Mouse (Mus musculus) cerebellum, adult 2 months (tissue): ENCODE results near the gene Dock4. TPM values are rescaled to one million over a fixed set of nuclear protein-coding genes. Genes with fewer than 3 reads are reported as not detected.

Source experiments
- DNase-seq, 2 experiments: peaks; one replicate each; pipeline ENCODE4 v3.0.0; 2021
- H3K27ac ChIP-seq: fragments of 200-500 bp; 2 replicates; pipeline ENCODE4 v1.5.1; 2012; ENCODE audit warnings: low read length, control low read depth, inconsistent platforms; ENCODE audit not compliant: insufficient read depth
- H3K27me3 ChIP-seq: fragments of 200-500 bp; 2 replicates; pipeline ENCODE4 v1.6.1; 2012; ENCODE audit warnings: inconsistent platforms, mild to moderate bottlenecking, low read length, moderate library complexity; ENCODE audit not compliant: control insufficient read depth, insufficient read depth
- H3K4me1 ChIP-seq: fragments of 200-500 bp; 2 replicates; pipeline ENCODE4 v1.6.1; 2011; ENCODE audit warnings: low read length; ENCODE audit not compliant: control insufficient read depth, insufficient read depth
- H3K4me3 ChIP-seq: fragments of 200-500 bp; replicated peaks from 2 replicates; pipeline ENCODE3; 2011; ENCODE audit warnings: mild to moderate bottlenecking, low read depth, low read length, control low read depth; ENCODE audit not compliant: insufficient read depth
- CTCF ChIP-seq: fragments of 200-500 bp; IDR thresholded peaks from 2 replicates; pipeline ENCODE4 v1.5.1; 2011; ENCODE audit warnings: low read depth, mild to moderate bottlenecking, control low read depth, low read length, moderate library complexity, borderline replicate concordance; ENCODE audit not compliant: insufficient read depth
- POLR2A ChIP-seq: fragments of 200-500 bp; IDR thresholded peaks from 2 replicates; pipeline ENCODE4 v1.6.1; 2011; ENCODE audit warnings: low read length, control low read depth, borderline replicate concordance; ENCODE audit not compliant: insufficient read depth
- WGBS: fragments of 180-500 bp; shearing (Covaris S2); methylation state at CpG from one replicate; pipeline ENCODE4 v1.1.7; 2018; 5-methylcytosine and 5-hydroxymethylcytosine counted together
- polyA plus RNA-seq: library from polyadenylated mRNA; depleted of rRNA; stranded (reverse); fragments of >200 nt; gene quantifications from 2 replicates; pipeline ENCODE4 v1.2.3, GENCODE M21; 2012

Dock4 gene
- polyA plus RNA-seq, 1 experiment: 35.6 TPM

GRCm38 (mm10) chr12:40464282-40464681, 18.5 kb downstream of the Dock4 start:
- H3K27ac ChIP-seq: peak overlapping the region; percentile 78
- no peaks in the 10 kb centered on the region for H3K27me3 ChIP-seq
- TF ChIP-seq POLR2A (peak; percentile 32; the same call in 1 of the 2 replicates), CTCF (no peak)
- peak; percentile 89 to 97 for DNase-seq
- 8% methylated on average over 6 of the region's 6 CpGs for WGBS
- peaks cover 39% of the 10 kb centered on the region for H3K4me1 ChIP-seq
- peak overlapping the region; percentile 7 for H3K4me3 ChIP-seq

GRCm38 (mm10) chr12:40468235-40468634, 22.5 kb downstream of the Dock4 start:
- WGBS: 80% methylated on average over 4 of the region's 4 CpGs
- H3K27ac ChIP-seq: 0 out of 2 replicates have a peak overlapping the region, but pooled peaks have one; percentile 11
- no peak overlapping the region for H3K4me3 ChIP-seq
- no peaks in the 10 kb centered on the region for H3K27me3 ChIP-seq
- DNase-seq: no peak
- TF ChIP-seq CTCF (no peak), POLR2A (no peak)
- peaks cover 34% of the 10 kb centered on the region for H3K4me1 ChIP-seq

GRCm38 (mm10) chr12:40469009-40469408, 23.3 kb downstream of the Dock4 start:
- no peak overlapping the region for H3K27ac ChIP-seq
- H3K4me1 ChIP-seq: peaks cover 35% of the 10 kb centered on the region
- H3K4me3 ChIP-seq: no peak overlapping the region
- DNase-seq: no peak
- TF ChIP-seq CTCF (no peak), POLR2A (no peak)
- H3K27me3 ChIP-seq: no peaks in the 10 kb centered on the region
- WGBS: 69% methylated on average over 5 of the region's 5 CpGs

GRCm38 (mm10) chr12:40471649-40472399, 26.1 kb downstream of the Dock4 start:
- H3K4me1 ChIP-seq: peaks cover 31% of the 10 kb centered on the region
- H3K27ac ChIP-seq: no peak overlapping the region
- H3K4me3 ChIP-seq: peak overlapping the region; percentile 30
- 69% methylated on average over 11 of the region's 11 CpGs for WGBS
- TF ChIP-seq CTCF: no peak
- no peak for TF ChIP-seq POLR2A
- no peak for DNase-seq
- no peaks in the 10 kb centered on the region for H3K27me3 ChIP-seq

- WGBS: 76% methylated on average over 2 of the region's 2 CpGs
- Histone ChIP-seq H3K4me1 (peaks cover 29% of the 10 kb centered on the region), H3K4me3 (no peak overlapping the region), H3K27me3 (no peaks in the 10 kb centered on the region), H3K27ac (no peak overlapping the region)
- TF ChIP-seq POLR2A (no peak), CTCF (no peak)
- no peak for DNase-seq
Measured at GRCm38 (mm10) chr12:40473709-40474108, 28.0 kb downstream of the Dock4 start.

- 36% methylated on average over 8 of the region's 8 CpGs for WGBS
- peaks cover 13% of the 10 kb centered on the region; the same call in 1 of the 2 replicates for H3K4me1 ChIP-seq
- TF ChIP-seq POLR2A: no peak
- no peak for TF ChIP-seq CTCF
- H3K27ac ChIP-seq: no peak overlapping the region
- H3K4me3 ChIP-seq: no peak overlapping the region
- H3K27me3 ChIP-seq: no peaks in the 10 kb centered on the region
- DNase-seq: peak in 1 of 2 experiments; percentile 54
Measured at GRCm38 (mm10) chr12:40477621-40478452, 32.1 kb downstream of the Dock4 start.

GRCm38 (mm10) chr12:40484224-40484623, 38.5 kb downstream of the Dock4 start:
- H3K27me3 ChIP-seq: no peaks in the 10 kb centered on the region
- H3K4me1 ChIP-seq: peaks cover 10% of the 10 kb centered on the region
- DNase-seq: no peak
- no peak overlapping the region for H3K27ac ChIP-seq
- TF ChIP-seq CTCF: no peak
- no peak for TF ChIP-seq POLR2A
- WGBS: 40% methylated on average over 3 of the region's 3 CpGs
- H3K4me3 ChIP-seq: no peak overlapping the region
